Comparison of ENCODE assay signal across 8 mouse cellular contexts in genomic region chr4:43982053-43982732, GRCm38 (mm10). TPM values are rescaled to one million over a fixed set of nuclear protein-coding genes. Genes with fewer than 3 reads are reported as not detected.
DNase-seq lines count a peak whose midpoint lies in the region; ATAC-seq and TF ChIP-seq lines count a peak whose summit lies in the region.

No protein-coding gene starts in this region.

- H3K27ac ChIP-seq in embryonic fibroblast, embryonic 13.5 days (ENCODE audit: insufficient read depth, low read length), result no peak overlapping the region; the same call in 1 of the 2 replicates
- peak overlapping the region; percentile 94 for H3K27ac ChIP-seq in heart, embryonic 10.5 days
- no peak overlapping the region for H3K27ac ChIP-seq in kidney, embryonic 14.5 days (ENCODE audit: low read depth, low read length)
- H3K27ac ChIP-seq in limb, embryonic 14.5 days (replicated peaks; ENCODE audit: low read depth, low read length), result 0 out of 2 replicates have a peak overlapping the region, but pooled peaks have one; percentile 29
- no peak overlapping the region for H3K27ac ChIP-seq in midbrain, postnatal 0 days (ENCODE audit: low read depth, low read length)

- H3K4me3 ChIP-seq in C2C12 (ENCODE audit: insufficient read depth, poor library complexity, severe bottlenecking), result no peak overlapping the region
- H3K4me3 ChIP-seq in embryonic fibroblast, embryonic 13.5 days (ENCODE audit: insufficient read depth, low read length), result no peak overlapping the region
- H3K4me3 ChIP-seq in heart, embryonic 10.5 days, result peak overlapping the region; percentile 61
- peak overlapping the region; percentile 34 for H3K4me3 ChIP-seq in kidney, embryonic 14.5 days (ENCODE audit: low read length)
- peak overlapping the region; percentile 34 for H3K4me3 ChIP-seq in limb, embryonic 14.5 days (replicated peaks; ENCODE audit: low read length)
- peak overlapping the region; percentile 33 for H3K4me3 ChIP-seq in midbrain, postnatal 0 days (ENCODE audit: low read depth, low read length)

- peak overlapping the region; percentile 65 for H3K4me2 ChIP-seq in kidney, embryonic 14.5 days (replicated peaks; ENCODE audit: low read depth, low read length)
- peak overlapping the region; percentile 68 for H3K4me2 ChIP-seq in limb, embryonic 14.5 days (replicated peaks; ENCODE audit: low read depth, low read length, severe bottlenecking)
- peak overlapping the region; percentile 65 for H3K4me2 ChIP-seq in midbrain, postnatal 0 days (ENCODE audit: low read depth, low read length, poor library complexity, severe bottlenecking)

- WGBS in heart, embryonic 10.5 days, result 2% methylated on average over 24 of the region's 24 CpGs
- 2% methylated on average over 24 of the region's 24 CpGs for WGBS in kidney, embryonic 14.5 days
- WGBS in limb, embryonic 14.5 days, result under 1% methylated on average over 24 of the region's 24 CpGs
- WGBS in midbrain, postnatal 0 days, result 3% methylated on average over 24 of the region's 24 CpGs

- peak; percentile 90 for DNase-seq in brain, adult 2 months (ENCODE audit: low read depth, low spot score)
- peak; percentile 95 for DNase-seq in heart, embryonic 10.5 days (ENCODE audit: low spot score)
- peak; percentile 93 for DNase-seq in limb, embryonic 14.5 days (ENCODE audit: low spot score)
- DNase-seq in midbrain, postnatal 0 days (ENCODE audit: low spot score), result peak; percentile 93
- DNase-seq in spleen, postnatal 10 days (ENCODE audit: low spot score in 2 of 2), result peak; percentile 95 to 97

- ATAC-seq in kidney, embryonic 14.5 days (ENCODE audit: low FRiP score, low TSS enrichment), result peak; percentile 93
- peak; percentile 89 for ATAC-seq in limb, embryonic 14.5 days (ENCODE audit: low FRiP score, low read depth)
- peak; percentile 93 for ATAC-seq in midbrain, postnatal 0 days (ENCODE audit: low FRiP score)

- no peaks in the 10 kb centered on the region for H3K79me2 ChIP-seq in C2C12 (ENCODE audit: control insufficient read depth, insufficient read depth)

- H3K9ac ChIP-seq in kidney, embryonic 14.5 days (ENCODE audit: low read depth, low read length), result peak overlapping the region; percentile 62; the same call in 1 of the 2 replicates
- H3K9ac ChIP-seq in limb, embryonic 14.5 days (ENCODE audit: low read depth, low read length, severe bottlenecking), result peak overlapping the region; percentile 59
- no peak overlapping the region for H3K9ac ChIP-seq in midbrain, postnatal 0 days (replicated peaks; ENCODE audit: low read length, poor library complexity, severe bottlenecking)

- H3K27me3 ChIP-seq in C2C12 (ENCODE audit: control insufficient read depth, insufficient read depth, insufficient read length), result no peaks in the 10 kb centered on the region
- peaks cover 15% of the 10 kb centered on the region; the same call in 1 of the 2 replicates for H3K27me3 ChIP-seq in heart, embryonic 10.5 days (ENCODE audit: insufficient read depth, poor library complexity, severe bottlenecking)
- no peaks in the 10 kb centered on the region for H3K27me3 ChIP-seq in kidney, embryonic 14.5 days (ENCODE audit: control insufficient read depth, insufficient read depth, low read length)
- H3K27me3 ChIP-seq in limb, embryonic 14.5 days (ENCODE audit: control insufficient read depth, insufficient read depth, low read length), result no peaks in the 10 kb centered on the region
- no peaks in the 10 kb centered on the region for H3K27me3 ChIP-seq in midbrain, postnatal 0 days (ENCODE audit: insufficient read depth, low read length)

- peaks cover 28% of the 10 kb centered on the region for H3K36me3 ChIP-seq in C2C12 (ENCODE audit: control insufficient read depth, insufficient read depth)
- H3K36me3 ChIP-seq in heart, embryonic 10.5 days, result no peaks in the 10 kb centered on the region
- no peaks in the 10 kb centered on the region for H3K36me3 ChIP-seq in kidney, embryonic 14.5 days (ENCODE audit: control insufficient read depth, insufficient read depth, low read length)
- no peaks in the 10 kb centered on the region for H3K36me3 ChIP-seq in limb, embryonic 14.5 days (ENCODE audit: control insufficient read depth, insufficient read depth, low read length)
- no peaks in the 10 kb centered on the region for H3K36me3 ChIP-seq in midbrain, postnatal 0 days (ENCODE audit: insufficient read depth, low read length)

- peak overlapping the region; percentile 53 for H3ac ChIP-seq in C2C12 (ENCODE audit: control insufficient read depth, insufficient read length, low read depth)

- peak; percentile 39; the same call in 1 of the 2 replicates for TF ChIP-seq POLR2A in embryonic fibroblast, embryonic 13.5 days (IDR thresholded peaks at IDR 0.05; ENCODE audit: low read depth, low read length)
- peak; percentile 54; the same call in 1 of the 2 replicates for TF ChIP-seq POLR2A in limb, embryonic 14.5 days (IDR thresholded peaks at IDR 0.05; ENCODE audit: borderline replicate concordance, extremely low read depth, insufficient read depth, insufficient read length)

- peaks cover 13% of the 10 kb centered on the region for H3K4me1 ChIP-seq in embryonic fibroblast, embryonic 13.5 days (ENCODE audit: control insufficient read depth, insufficient read depth, low read length)
- peaks cover 24% of the 10 kb centered on the region for H3K4me1 ChIP-seq in heart, embryonic 10.5 days
- H3K4me1 ChIP-seq in kidney, embryonic 14.5 days (ENCODE audit: control insufficient read depth, insufficient read depth, low read length), result peaks cover 2% of the 10 kb centered on the region; the same call in 1 of the 2 replicates
- H3K4me1 ChIP-seq in limb, embryonic 14.5 days (ENCODE audit: control insufficient read depth, insufficient read depth, low read length), result peaks cover 27% of the 10 kb centered on the region
- no peaks in the 10 kb centered on the region for H3K4me1 ChIP-seq in midbrain, postnatal 0 days (ENCODE audit: insufficient read depth, low read length)

- no peaks in the 10 kb centered on the region for H3K9me3 ChIP-seq in heart, embryonic 10.5 days
- no peaks in the 10 kb centered on the region for H3K9me3 ChIP-seq in kidney, embryonic 14.5 days (ENCODE audit: control insufficient read depth, low read length)
- no peaks in the 10 kb centered on the region for H3K9me3 ChIP-seq in limb, embryonic 14.5 days (ENCODE audit: control insufficient read depth, low read length)
- H3K9me3 ChIP-seq in midbrain, postnatal 0 days (ENCODE audit: low read length), result no peaks in the 10 kb centered on the region

- no peaks in the 10 kb centered on the region for H3K79me3 ChIP-seq in C2C12 (ENCODE audit: low read depth)

- peak; percentile 93 for TF ChIP-seq CTCF in C2C12 (IDR thresholded peaks at IDR 0.05; ENCODE audit: control insufficient read depth, insufficient read depth, insufficient read length)
- TF ChIP-seq CTCF in embryonic fibroblast, embryonic 13.5 days (IDR thresholded peaks at IDR 0.05; ENCODE audit: borderline replicate concordance, insufficient read depth, low read length), result peak; percentile 84
- TF ChIP-seq CTCF in midbrain, postnatal 0 days (IDR thresholded peaks at IDR 0.05), result peak; percentile 96

TF ChIP-seq in C2C12, 6 proteins besides CTCF, POLR2A, EP300 and RAD21:
- peak; percentile 59 for TF ChIP-seq MAX (IDR thresholded peaks at IDR 0.05)
- no peak for TF ChIP-seq USF1 (IDR thresholded peaks at IDR 0.05; ENCODE audit: low read depth)

RNA-seq across cellular contexts. Expression of gene Ccin, which starts 1.1 kb away (rescaled TPM):
- polyA plus RNA-seq in C2C12 (2012; fragmentation: generic; extraction: Trizol), result 0.04 TPM
- polyA plus RNA-seq in embryonic fibroblast, embryonic 13.5 days (2011; ENCODE audit: insufficient read length, low read depth, missing spikeins), result 0.25 and 0.26 TPM in 2 replicates
- not detected in 2 replicates for polyA plus RNA-seq in heart, embryonic 10.5 days (2016; fragmentation: Nextera tagmentation; extraction: Ambion mirVana)
- polyA plus RNA-seq in kidney, embryonic 14.5 days (2014; fragmentation: Nextera tagmentation; extraction: Ambion mirVana), result not detected in 2 replicates
- 0.36 and 0.44 TPM in 2 replicates for polyA plus RNA-seq in limb, embryonic 14.5 days (2012; rRNA removed)
- polyA plus RNA-seq in limb, embryonic 14.5 days (2014; fragmentation: Nextera tagmentation; extraction: Ambion mirVana), result 0.10 TPM in 1 of 2 replicates, not detected in the other
- total RNA-seq in midbrain, postnatal 0 days (2014; rRNA removed), result 0.33 and 0.49 TPM in 2 replicates
- not detected in 2 replicates for polyA plus RNA-seq in midbrain, postnatal 0 days (2015; fragmentation: Nextera tagmentation; extraction: Ambion mirVana)

RNA-seq across cellular contexts. Expression of gene Clta, which starts 22.1 kb away (rescaled TPM):
- 470 TPM for polyA plus RNA-seq in C2C12 (2012; fragmentation: generic; extraction: Trizol)
- 248 and 249 TPM in 2 replicates for polyA plus RNA-seq in embryonic fibroblast, embryonic 13.5 days (2011; ENCODE audit: insufficient read length, low read depth, missing spikeins)
- polyA plus RNA-seq in heart, embryonic 10.5 days (2016; fragmentation: Nextera tagmentation; extraction: Ambion mirVana), result 156 and 170 TPM in 2 replicates
- polyA plus RNA-seq in kidney, embryonic 14.5 days (2014; fragmentation: Nextera tagmentation; extraction: Ambion mirVana), result 242 and 272 TPM in 2 replicates
- 278 and 361 TPM in 2 replicates for polyA plus RNA-seq in limb, embryonic 14.5 days (2012; rRNA removed)
- polyA plus RNA-seq in limb, embryonic 14.5 days (2014; fragmentation: Nextera tagmentation; extraction: Ambion mirVana), result 252 and 264 TPM in 2 replicates
- total RNA-seq in midbrain, postnatal 0 days (2014; rRNA removed), result 539 and 562 TPM in 2 replicates
- 380 and 390 TPM in 2 replicates for polyA plus RNA-seq in midbrain, postnatal 0 days (2015; fragmentation: Nextera tagmentation; extraction: Ambion mirVana)

RNA-seq across cellular contexts. Expression of gene Glipr2, which starts 25.0 kb away (rescaled TPM):
- 101 TPM for polyA plus RNA-seq in C2C12 (2012; fragmentation: generic; extraction: Trizol)
- 177 and 225 TPM in 2 replicates for polyA plus RNA-seq in embryonic fibroblast, embryonic 13.5 days (2011; ENCODE audit: insufficient read length, low read depth, missing spikeins)
- polyA plus RNA-seq in heart, embryonic 10.5 days (2016; fragmentation: Nextera tagmentation; extraction: Ambion mirVana), result 114 and 119 TPM in 2 replicates
- 51.4 and 63.6 TPM in 2 replicates for polyA plus RNA-seq in kidney, embryonic 14.5 days (2014; fragmentation: Nextera tagmentation; extraction: Ambion mirVana)
- 67.0 and 71.9 TPM in 2 replicates for polyA plus RNA-seq in limb, embryonic 14.5 days (2012; rRNA removed)
- polyA plus RNA-seq in limb, embryonic 14.5 days (2014; fragmentation: Nextera tagmentation; extraction: Ambion mirVana), result 108 and 121 TPM in 2 replicates
- total RNA-seq in midbrain, postnatal 0 days (2014; rRNA removed), result 18.2 and 20.7 TPM in 2 replicates
- polyA plus RNA-seq in midbrain, postnatal 0 days (2015; fragmentation: Nextera tagmentation; extraction: Ambion mirVana), result 16.3 and 16.5 TPM in 2 replicates

Comparison
In these comparisons a context has a peak if more than half of its experiments do, and no peak if none do; other contexts are left out.
1. H3K4me3 ChIP-seq: peak in heart, embryonic 10.5 days (single experiment), kidney, embryonic 14.5 days (single experiment), limb, embryonic 14.5 days (single experiment) and midbrain, postnatal 0 days (single experiment); none in C2C12 (single experiment) and embryonic fibroblast, embryonic 13.5 days (single experiment).
2. H3K27ac ChIP-seq: peak in heart, embryonic 10.5 days (single experiment) and limb, embryonic 14.5 days (single experiment); none in embryonic fibroblast, embryonic 13.5 days (single experiment), kidney, embryonic 14.5 days (single experiment) and midbrain, postnatal 0 days (single experiment).
3. Peak in every context shown above with its lines, with median percentiles within 50 percentile points of each other: CTCF ChIP-seq, DNase-seq, ATAC-seq and H3K4me2 ChIP-seq.